Mouse (Mus musculus): ENCODE data around the gene Casr. TPM values are rescaled to one million over a fixed set of nuclear protein-coding genes. Genes with fewer than 3 reads are reported as not detected.

Casr gene
- polyA plus RNA-seq, 1 experiment from 2014 or later: not detected

GRCm38 (mm10) chr16:36492420-36492819, 69.5 kb downstream of the Casr start:
- Histone ChIP-seq H3K9me3 (replicated peaks; ENCODE audit: control insufficient read depth, low read length) (no peaks in the 10 kb centered on the region), H3K36me3 (ENCODE audit: control insufficient read depth, insufficient read depth) (no peaks in the 10 kb centered on the region), H3K27me3 (ENCODE audit: control insufficient read depth, insufficient read depth, low read depth, low read length) (no peaks in the 10 kb centered on the region), H3K27ac (ENCODE audit: low read length) (no peak overlapping the region), H3K9ac (ENCODE audit: low read depth, low read length) (no peak overlapping the region), H3K4me3 (ENCODE audit: low read depth, low read length) (no peak overlapping the region), H3K4me2 (ENCODE audit: low read depth, low read length) (no peak overlapping the region), H3K4me1 (ENCODE audit: control insufficient read depth, low read depth, low read length) (no peaks in the 10 kb centered on the region)
- 55% methylated on average over 1 of the region's 1 CpGs for WGBS (ENCODE audit: insufficient replicate concordance)
- no peak for ATAC-seq (ENCODE audit: low read depth)

DNA sequence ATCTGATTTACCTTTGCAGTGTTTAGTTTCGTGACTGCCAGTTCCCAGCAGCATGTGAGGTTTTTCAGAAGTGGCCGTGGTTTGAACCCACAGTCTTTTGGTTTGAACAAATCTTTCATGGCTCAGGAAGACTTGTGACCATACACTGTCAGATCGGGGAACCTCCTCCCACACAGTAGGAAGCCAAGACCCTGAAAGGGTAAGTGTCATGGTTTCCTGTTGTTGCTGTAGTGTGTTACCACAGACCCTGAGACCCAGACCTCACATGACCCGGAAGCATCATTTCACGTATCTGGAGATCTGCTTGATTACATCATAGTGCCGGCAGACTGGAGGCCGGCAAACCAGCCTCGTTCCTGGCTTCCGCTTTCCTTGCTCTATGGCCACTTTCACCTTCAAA, 85.1 kb downstream of the Casr start:
- Histone ChIP-seq H3K4me1 (ENCODE audit: control insufficient read depth, low read depth, low read length) (no peaks in the 10 kb centered on the region), H3K4me3 (ENCODE audit: low read depth, low read length) (no peak overlapping the region), H3K9ac (ENCODE audit: low read depth, low read length) (no peak overlapping the region), H3K27ac (ENCODE audit: low read length) (no peak overlapping the region), H3K4me2 (ENCODE audit: low read depth, low read length) (no peak overlapping the region), H3K9me3 (replicated peaks; ENCODE audit: control insufficient read depth, low read length) (no peaks in the 10 kb centered on the region), H3K36me3 (ENCODE audit: control insufficient read depth, insufficient read depth) (no peaks in the 10 kb centered on the region), H3K27me3 (ENCODE audit: control insufficient read depth, insufficient read depth, low read depth, low read length) (no peaks in the 10 kb centered on the region)
- WGBS (ENCODE audit: insufficient replicate concordance): 20% methylated on average over 9 of the region's 9 CpGs
- ATAC-seq (ENCODE audit: low read depth): no peak; the same call in 1 of the 2 replicates

GRCm38 (mm10) chr16:36475530-36475929, 86.4 kb downstream of the Casr start:
- Histone ChIP-seq H3K4me3 (ENCODE audit: low read depth, low read length) (no peak overlapping the region), H3K27me3 (ENCODE audit: control insufficient read depth, insufficient read depth, low read depth, low read length) (no peaks in the 10 kb centered on the region), H3K9me3 (replicated peaks; ENCODE audit: control insufficient read depth, low read length) (no peaks in the 10 kb centered on the region), H3K27ac (ENCODE audit: low read length) (no peak overlapping the region), H3K36me3 (ENCODE audit: control insufficient read depth, insufficient read depth) (no peaks in the 10 kb centered on the region), H3K4me1 (ENCODE audit: control insufficient read depth, low read depth, low read length) (no peaks in the 10 kb centered on the region), H3K4me2 (ENCODE audit: low read depth, low read length) (no peak overlapping the region), H3K9ac (ENCODE audit: low read depth, low read length) (no peak overlapping the region)
- ATAC-seq (ENCODE audit: low read depth): no peak
- WGBS (ENCODE audit: insufficient replicate concordance): 64% methylated on average over 3 of the region's 3 CpGs

DNA sequence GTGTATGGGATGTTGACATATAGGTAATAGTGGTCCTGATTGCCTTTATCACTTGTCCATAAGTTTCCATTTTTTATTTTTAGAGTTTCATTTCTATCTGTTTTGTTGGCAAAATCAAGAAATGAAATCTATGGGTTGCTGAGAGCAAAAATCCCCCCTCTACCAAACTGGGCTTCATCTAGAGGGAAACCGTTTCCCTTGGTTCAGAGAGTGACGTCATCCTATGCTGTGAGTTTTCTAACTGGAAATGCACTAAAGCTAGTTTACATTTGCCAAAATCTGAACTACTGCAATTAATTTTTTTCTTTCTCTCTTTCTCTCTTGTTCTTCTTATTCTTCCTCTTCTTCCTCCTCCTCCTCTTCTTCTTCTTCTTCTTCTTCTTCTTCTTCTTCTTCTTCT, 87.1 kb downstream of the Casr start:
- no peak overlapping the region for H3K4me3 ChIP-seq (ENCODE audit: low read depth, low read length)
- H3K9me3 ChIP-seq (replicated peaks; ENCODE audit: control insufficient read depth, low read length): no peaks in the 10 kb centered on the region
- no peak overlapping the region for H3K9ac ChIP-seq (ENCODE audit: low read depth, low read length)
- no peaks in the 10 kb centered on the region for H3K27me3 ChIP-seq (ENCODE audit: control insufficient read depth, insufficient read depth, low read depth, low read length)
- WGBS (ENCODE audit: insufficient replicate concordance): 53% methylated on average over 2 of the region's 2 CpGs
- no peak overlapping the region for H3K4me2 ChIP-seq (ENCODE audit: low read depth, low read length)
- no peak overlapping the region for H3K27ac ChIP-seq (ENCODE audit: low read length)
- H3K36me3 ChIP-seq (ENCODE audit: control insufficient read depth, insufficient read depth): no peaks in the 10 kb centered on the region
- no peaks in the 10 kb centered on the region for H3K4me1 ChIP-seq (ENCODE audit: control insufficient read depth, low read depth, low read length)
- ATAC-seq (ENCODE audit: low read depth): no peak

DNA sequence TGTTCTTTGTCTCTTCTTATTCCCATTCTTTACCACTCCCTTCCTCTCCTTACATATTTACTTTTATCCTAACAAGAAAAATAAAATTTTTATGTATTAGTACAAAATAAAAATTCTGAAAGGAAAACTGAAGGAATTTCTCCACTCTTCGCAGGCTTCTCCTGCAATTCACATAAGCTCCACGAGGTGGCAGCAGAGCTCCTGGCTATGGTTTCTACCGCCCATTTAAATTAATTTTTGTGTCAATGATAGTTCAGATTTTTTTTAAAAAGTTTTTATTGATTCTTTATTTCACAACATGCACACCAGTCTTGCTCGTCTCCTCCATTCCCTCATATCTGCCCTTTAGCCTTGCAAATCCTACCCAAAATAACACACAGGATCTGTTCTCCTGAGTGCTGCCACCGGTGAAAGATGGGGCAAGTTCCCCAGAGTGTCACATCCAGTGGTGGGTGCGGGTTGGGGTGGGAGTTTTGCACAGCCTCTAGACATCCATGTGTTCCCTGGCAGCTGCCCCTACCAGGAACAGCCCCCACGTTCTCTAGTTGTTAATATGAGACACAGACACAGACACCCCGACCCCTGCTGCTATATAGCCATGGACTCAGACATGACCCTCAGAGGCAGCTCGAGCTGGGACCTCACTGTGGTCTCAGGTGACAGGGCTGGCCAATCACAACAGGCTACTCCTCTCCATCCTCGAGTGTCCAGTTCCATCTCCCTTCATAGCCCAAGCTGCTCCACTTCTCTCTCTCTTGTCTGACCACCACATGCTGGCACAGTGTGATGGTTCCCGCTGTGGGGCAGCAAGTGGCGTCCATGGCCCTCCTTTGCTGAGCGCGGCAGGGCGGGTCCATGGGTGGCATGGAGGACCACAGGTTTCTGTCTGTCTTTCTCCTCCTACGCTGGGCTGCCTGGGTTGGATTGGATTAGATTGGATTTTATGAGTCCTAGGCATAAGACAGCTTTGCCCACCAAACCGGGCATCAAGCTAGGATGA, 88.4 kb downstream of the Casr start:
- 41% methylated on average over 17 of the region's 17 CpGs for WGBS (ENCODE audit: insufficient replicate concordance)
- H3K27me3 ChIP-seq (ENCODE audit: control insufficient read depth, insufficient read depth, low read depth, low read length): no peaks in the 10 kb centered on the region
- ATAC-seq (ENCODE audit: low read depth): no peak
- H3K36me3 ChIP-seq (ENCODE audit: control insufficient read depth, insufficient read depth): no peaks in the 10 kb centered on the region
- H3K4me1 ChIP-seq (ENCODE audit: control insufficient read depth, low read depth, low read length): no peaks in the 10 kb centered on the region
- H3K9me3 ChIP-seq (replicated peaks; ENCODE audit: control insufficient read depth, low read length): no peaks in the 10 kb centered on the region
- H3K4me2 ChIP-seq (ENCODE audit: low read depth, low read length): no peak overlapping the region
- no peak overlapping the region for H3K9ac ChIP-seq (ENCODE audit: low read depth, low read length)
- H3K4me3 ChIP-seq (ENCODE audit: low read depth, low read length): no peak overlapping the region
- H3K27ac ChIP-seq (ENCODE audit: low read length): no peak overlapping the region

- no peaks in the 10 kb centered on the region for H3K36me3 ChIP-seq (ENCODE audit: control insufficient read depth, insufficient read depth)
- no peak overlapping the region for H3K4me3 ChIP-seq (ENCODE audit: low read depth, low read length)
- H3K4me2 ChIP-seq (ENCODE audit: low read depth, low read length): no peak overlapping the region
- H3K27me3 ChIP-seq (ENCODE audit: control insufficient read depth, insufficient read depth, low read depth, low read length): no peaks in the 10 kb centered on the region
- H3K9ac ChIP-seq (ENCODE audit: low read depth, low read length): no peak overlapping the region
- ATAC-seq (ENCODE audit: low read depth): no peak
- WGBS (ENCODE audit: insufficient replicate concordance): 47% methylated on average over 13 of the region's 13 CpGs
- H3K9me3 ChIP-seq (replicated peaks; ENCODE audit: control insufficient read depth, low read length): no peaks in the 10 kb centered on the region
- H3K4me1 ChIP-seq (ENCODE audit: control insufficient read depth, low read depth, low read length): no peaks in the 10 kb centered on the region
- no peak overlapping the region for H3K27ac ChIP-seq (ENCODE audit: low read length)
These were observed 90.8 kb downstream of the Casr start for GRCm38 (mm10) chr16:36471066-36471633.

GRCm38 (mm10) chr16:36469955-36470478, 91.9 kb downstream of the Casr start:
- whole genome bisulfite sequencing (ENCODE audit: insufficient replicate concordance): 4% methylated on average over 2 of the region's 2 CpGs
- ATAC-seq (ENCODE audit: low read depth): no peak
- H3K9ac ChIP-seq (ENCODE audit: low read depth, low read length): no peak overlapping the region

GRCm38 (mm10) chr16:36469367-36469766, 92.6 kb downstream of the Casr start:
- Histone ChIP-seq H3K4me3 (ENCODE audit: low read depth, low read length) (no peak overlapping the region), H3K27me3 (ENCODE audit: control insufficient read depth, insufficient read depth, low read depth, low read length) (no peaks in the 10 kb centered on the region), H3K27ac (ENCODE audit: low read length) (no peak overlapping the region), H3K9ac (ENCODE audit: low read depth, low read length) (no peak overlapping the region), H3K36me3 (ENCODE audit: control insufficient read depth, insufficient read depth) (no peaks in the 10 kb centered on the region), H3K9me3 (replicated peaks; ENCODE audit: control insufficient read depth, low read length) (no peaks in the 10 kb centered on the region), H3K4me2 (ENCODE audit: low read depth, low read length) (no peak overlapping the region), H3K4me1 (ENCODE audit: control insufficient read depth, low read depth, low read length) (no peaks in the 10 kb centered on the region)
- 74% methylated on average over 9 of the region's 9 CpGs for WGBS (ENCODE audit: insufficient replicate concordance)
- ATAC-seq (ENCODE audit: low read depth): no peak

More at GRCm38 (mm10) chr16:36469955-36470478, 91.9 kb downstream of the Casr start:
- Histone ChIP-seq H3K27ac (ENCODE audit: low read length) (no peak overlapping the region), H3K27me3 (ENCODE audit: control insufficient read depth, insufficient read depth, low read depth, low read length) (no peaks in the 10 kb centered on the region), H3K36me3 (ENCODE audit: control insufficient read depth, insufficient read depth) (no peaks in the 10 kb centered on the region), H3K4me1 (ENCODE audit: control insufficient read depth, low read depth, low read length) (no peaks in the 10 kb centered on the region), H3K4me2 (ENCODE audit: low read depth, low read length) (no peak overlapping the region), H3K9me3 (replicated peaks; ENCODE audit: control insufficient read depth, low read length) (no peaks in the 10 kb centered on the region), H3K4me3 (ENCODE audit: low read depth, low read length) (no peak overlapping the region)

DNA sequence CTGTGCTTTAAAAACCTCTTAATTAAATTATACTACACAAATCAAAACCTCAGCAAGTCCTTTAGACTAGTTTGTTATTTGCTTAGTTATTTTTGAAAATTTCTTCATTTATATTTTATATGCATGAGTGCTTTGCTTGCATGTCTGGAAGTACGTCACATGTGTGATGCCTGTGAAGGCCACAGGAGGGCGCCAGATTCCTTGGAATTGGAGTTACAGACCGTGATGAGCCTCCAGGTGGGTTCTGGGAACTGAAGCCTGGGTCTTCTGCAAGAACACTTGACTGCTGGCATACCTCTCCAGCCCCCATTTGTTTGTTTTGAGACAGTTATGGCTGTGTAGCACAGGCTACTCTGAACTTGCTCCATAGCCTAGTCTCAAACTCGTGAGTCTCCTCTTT, 93.1 kb downstream of the Casr start:
- Histone ChIP-seq H3K36me3 (ENCODE audit: control insufficient read depth, insufficient read depth) (no peaks in the 10 kb centered on the region), H3K9me3 (replicated peaks; ENCODE audit: control insufficient read depth, low read length) (no peaks in the 10 kb centered on the region), H3K4me2 (ENCODE audit: low read depth, low read length) (no peak overlapping the region), H3K27me3 (ENCODE audit: control insufficient read depth, insufficient read depth, low read depth, low read length) (no peaks in the 10 kb centered on the region), H3K27ac (ENCODE audit: low read length) (no peak overlapping the region), H3K4me3 (ENCODE audit: low read depth, low read length) (no peak overlapping the region), H3K4me1 (ENCODE audit: control insufficient read depth, low read depth, low read length) (no peaks in the 10 kb centered on the region), H3K9ac (ENCODE audit: low read depth, low read length) (no peak overlapping the region)
- WGBS (ENCODE audit: insufficient replicate concordance): 58% methylated on average over 4 of the region's 4 CpGs
- no peak for ATAC-seq (ENCODE audit: low read depth)
